Mouse (Mus musculus) heart, postnatal 0 days (tissue): ENCODE data around the gene Plxdc1. TPM values are rescaled to one million over a fixed set of nuclear protein-coding genes. Genes with fewer than 3 reads are reported as not detected.

Experiments used
- ATAC-seq: fragments of 200-750 bp; cut with Nextera tagmentation; 2 replicates; pipeline ENCODE4 v1.8.0; 2017; ENCODE audit warnings: low read depth, moderate number of reproducible peaks, moderate library complexity; ENCODE audit not compliant: insufficient read depth
- DNase-seq: peaks from one replicate; pipeline ENCODE4 v3.0.0-alpha.2; 2016; ENCODE audit warnings: low spot score
- H3K27ac ChIP-seq: fragments of 300-500 bp; sonication (generic); 2 replicates; pipeline ENCODE4 v1.5.1; 2014; ENCODE audit warnings: low read depth, mild to moderate bottlenecking
- H3K27me3 ChIP-seq: fragments of 300-500 bp; sonication (generic); 2 replicates; pipeline ENCODE4 v1.6.1; 2014; ENCODE audit warnings: low read length, mixed read lengths; ENCODE audit not compliant: control insufficient read depth, insufficient read depth
- H3K36me3 ChIP-seq: fragments of 300-500 bp; sonication (generic); replicated peaks from 2 replicates; pipeline ENCODE4 v1.6.1; 2014; ENCODE audit warnings: low read length, mixed read lengths; ENCODE audit not compliant: control insufficient read depth, insufficient read depth
- H3K4me1 ChIP-seq: fragments of 300-500 bp; sonication (generic); 2 replicates; pipeline ENCODE4 v1.6.1; 2014; ENCODE audit warnings: antibody characterized with exemption; ENCODE audit not compliant: control insufficient read depth, insufficient read depth
- H3K4me2 ChIP-seq: fragments of 300-500 bp; sonication (generic); 2 replicates; pipeline ENCODE4 v1.6.1; 2014; ENCODE audit warnings: low read depth, mild to moderate bottlenecking, low read length, moderate library complexity
- H3K4me3 ChIP-seq: fragments of 300-500 bp; sonication (generic); 2 replicates; pipeline ENCODE4 v1.5.1; 2014; ENCODE audit warnings: low read depth, low read length
- H3K9ac ChIP-seq: fragments of 300-500 bp; sonication (generic); replicated peaks from 2 replicates; pipeline ENCODE4 v1.6.1; 2014; ENCODE audit warnings: low read depth, low read length, mixed read lengths
- H3K9me3 ChIP-seq: fragments of 300-500 bp; sonication (generic); replicated peaks from 2 replicates; pipeline ENCODE4 v1.6.1; 2016; ENCODE audit warnings: low read length; ENCODE audit not compliant: control insufficient read depth
- CTCF ChIP-seq: IDR thresholded peaks from 2 replicates; pipeline ENCODE4 v1.5.1; 2016; ENCODE audit warnings: antibody characterized with exemption, control low read depth, low read depth
- EP300 ChIP-seq: IDR thresholded peaks from 2 replicates; pipeline ENCODE4 v1.6.1; 2016; ENCODE audit warnings: antibody characterized with exemption, low read depth
- WGBS: fragments of 180-500 bp; shearing (Covaris S2); extraction: QIAGEN DNeasy Blood & Tissue Kit; methylation state at CpG from one replicate; pipeline ENCODE4 v1.1.7; 2014; 5-methylcytosine and 5-hydroxymethylcytosine counted together
- polyA plus RNA-seq: library from polyadenylated mRNA; unstranded; fragments of >200 nt; fragmentation: Nextera tagmentation; extraction: Ambion mirVana; gene quantifications from 2 replicates; pipeline ENCODE4 v1.2.1, GENCODE M21; 2015
- total RNA-seq: library from RNA; depleted of rRNA; stranded (reverse); fragments of >200 nt; gene quantifications from 2 replicates; pipeline ENCODE4 v1.2.3, GENCODE M21; 2014; ENCODE audit warnings: low replicate concordance

The Plxdc1 gene
- total and polyA plus RNA-seq, 2 experiments from 2014 or later, result 2.1 to 2.6 TPM

DNA sequence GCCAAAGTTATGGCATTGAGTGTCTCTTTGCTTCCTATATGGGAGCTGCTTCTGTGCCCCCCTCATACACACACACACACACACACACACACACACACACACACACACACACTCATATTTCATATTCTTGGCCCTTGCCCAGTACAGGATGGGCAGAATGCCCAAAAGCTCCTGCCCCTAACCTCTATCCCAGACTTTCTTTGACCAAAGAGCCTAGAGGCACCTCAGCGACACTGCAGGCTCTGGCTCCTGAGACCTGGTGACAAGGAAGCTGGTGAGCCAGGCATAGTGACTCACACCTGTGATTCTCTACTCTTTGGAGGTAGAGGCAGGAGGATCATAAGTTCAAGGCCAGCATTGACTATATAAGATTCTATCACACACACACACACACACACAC is 34.5 kb upstream of the Plxdc1 start:
- DNase-seq, result no peak
- 50% methylated on average over 1 of the region's 1 CpGs for WGBS
- H3K27me3 ChIP-seq, result no peaks in the 10 kb centered on the region
- H3K27ac ChIP-seq, result no peak overlapping the region
- H3K4me1 ChIP-seq, result peaks cover 14% of the 10 kb centered on the region
- no peak overlapping the region for H3K4me2 ChIP-seq
- H3K4me3 ChIP-seq, result no peak overlapping the region
- 0 out of 2 replicates have a peak, but pooled peaks cover 4% of the 10 kb centered on the region for H3K36me3 ChIP-seq
- H3K9me3 ChIP-seq, result no peaks in the 10 kb centered on the region
- TF ChIP-seq CTCF (peak; percentile 11; the same call in 1 of the 2 replicates), EP300 (no peak)
- no peak overlapping the region for H3K9ac ChIP-seq
- no peak for ATAC-seq

DNA sequence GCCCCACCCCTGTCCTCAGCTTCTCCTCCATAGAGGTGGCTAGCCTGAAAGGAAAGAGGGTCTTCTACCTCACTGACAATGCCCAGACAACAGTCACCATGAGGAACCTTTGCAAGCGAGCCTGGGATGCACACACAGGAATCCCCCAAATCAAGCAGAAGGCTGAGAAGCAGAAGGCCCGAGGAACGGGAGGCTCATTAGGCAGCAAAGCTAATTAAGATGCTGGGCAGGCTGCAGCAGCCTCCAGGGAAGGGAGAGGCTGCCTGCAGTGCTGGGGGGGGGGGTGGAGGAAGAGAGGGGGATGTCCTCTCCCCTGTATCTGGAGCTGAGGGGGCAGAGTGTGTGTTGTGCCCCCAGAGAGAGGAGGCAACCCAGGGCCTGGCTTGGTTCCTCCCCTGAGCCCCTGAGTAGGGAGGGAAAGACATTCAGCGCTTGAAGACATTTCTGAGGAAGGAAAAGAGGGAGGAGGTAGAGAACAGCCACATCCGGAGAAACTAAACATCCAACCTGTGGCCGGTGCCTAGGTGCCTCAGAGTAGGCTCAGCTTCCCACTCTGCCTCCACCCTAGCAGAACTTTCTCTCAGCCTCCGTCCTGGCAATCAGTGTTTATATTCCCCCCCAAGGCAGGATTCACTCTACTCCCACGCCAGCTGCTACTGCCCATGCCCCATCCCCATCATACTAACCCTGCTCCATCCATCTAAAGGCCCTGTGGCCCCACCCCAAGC is 33.8 kb upstream of the Plxdc1 start:
- WGBS, result 58% methylated on average over 8 of the region's 8 CpGs
- no peak overlapping the region for H3K9ac ChIP-seq

DNA sequence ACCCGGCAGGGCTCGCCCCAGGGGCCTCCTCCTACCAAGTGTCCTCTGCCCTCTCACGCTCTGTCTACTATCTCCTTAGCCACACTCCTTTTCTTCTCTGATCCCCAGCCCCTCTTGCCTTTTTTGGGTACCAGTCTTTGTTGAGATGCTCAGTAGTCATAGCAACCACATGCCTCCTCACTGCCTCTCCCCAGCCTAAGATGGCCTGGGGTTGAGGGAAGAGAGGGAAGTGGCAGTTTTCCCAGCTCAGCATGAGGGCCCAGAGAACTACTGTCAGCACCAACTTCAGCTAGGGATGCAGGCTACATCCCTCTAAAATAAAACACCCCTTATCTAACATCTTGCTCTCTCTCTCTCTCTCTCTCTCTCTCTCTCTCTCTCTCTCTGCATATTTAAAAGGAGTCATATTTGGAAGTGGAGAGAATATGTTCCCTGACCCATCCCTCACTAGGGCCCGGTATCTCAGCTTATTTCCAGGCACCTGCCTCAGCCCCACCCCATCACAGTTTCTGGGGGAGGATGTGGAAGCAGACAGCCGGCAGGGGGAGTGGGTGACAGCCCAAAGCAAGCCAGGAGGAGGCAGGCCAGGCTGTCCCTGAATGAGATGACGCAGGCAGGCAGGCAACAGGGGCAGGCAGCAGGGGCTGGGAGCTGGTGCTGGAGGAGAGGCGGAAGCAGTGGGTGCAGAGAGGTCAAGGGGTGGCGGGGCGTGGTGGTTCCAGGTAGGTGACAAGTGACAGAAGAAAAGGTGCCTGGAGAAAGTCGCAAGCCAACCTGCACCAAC is 32.8 kb upstream of the Plxdc1 start:
- 0 out of 2 replicates have a peak, but pooled peaks cover 7% of the 10 kb centered on the region for H3K36me3 ChIP-seq
- H3K27ac ChIP-seq, result no peak overlapping the region
- DNase-seq (no peak), ATAC-seq (no peak)
- 45% methylated on average over 10 of the region's 10 CpGs for WGBS
- TF ChIP-seq CTCF, result peak; percentile 46
- TF ChIP-seq EP300, result no peak
- H3K4me3 ChIP-seq, result no peak overlapping the region
- H3K9me3 ChIP-seq, result no peaks in the 10 kb centered on the region
- no peak overlapping the region for H3K9ac ChIP-seq
- peaks cover 13% of the 10 kb centered on the region for H3K4me1 ChIP-seq
- H3K4me2 ChIP-seq, result no peak overlapping the region
- no peaks in the 10 kb centered on the region for H3K27me3 ChIP-seq

More for the DNA sequence above, 33.8 kb upstream of the Plxdc1 start:
- no peak for ATAC-seq
- no peak overlapping the region for H3K4me2 ChIP-seq
- DNase-seq, result no peak
- H3K4me3 ChIP-seq, result no peak overlapping the region
- no peaks in the 10 kb centered on the region for H3K27me3 ChIP-seq
- H3K27ac ChIP-seq, result no peak overlapping the region
- TF ChIP-seq EP300 (no peak), CTCF (no peak)
- no peaks in the 10 kb centered on the region for H3K9me3 ChIP-seq
- H3K4me1 ChIP-seq, result peaks cover 13% of the 10 kb centered on the region
- H3K36me3 ChIP-seq, result 0 out of 2 replicates have a peak, but pooled peaks cover 4% of the 10 kb centered on the region

DNA sequence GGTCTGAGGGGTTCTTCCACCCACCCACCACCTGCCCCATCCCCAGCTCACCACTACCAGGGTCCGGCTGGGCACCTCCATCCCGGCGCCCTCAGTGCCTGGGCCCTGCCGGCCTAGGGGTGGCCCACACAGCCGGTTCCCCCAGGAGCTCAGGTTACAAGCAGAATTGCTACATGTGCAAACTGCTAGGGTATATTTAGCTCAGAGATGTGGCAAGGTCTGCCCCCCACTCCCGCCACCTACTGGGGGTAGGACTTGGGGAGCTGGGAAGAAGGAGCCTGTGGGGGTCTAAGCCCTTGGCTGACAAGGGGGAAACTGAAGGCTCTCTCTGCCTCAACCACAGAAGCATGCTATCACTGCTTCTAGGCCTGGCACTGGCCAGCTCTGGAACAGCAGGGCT is 32.0 kb upstream of the Plxdc1 start:
- TF ChIP-seq CTCF, result no peak
- TF ChIP-seq EP300, result no peak
- Histone ChIP-seq H3K27me3 (no peaks in the 10 kb centered on the region), H3K9me3 (no peaks in the 10 kb centered on the region), H3K36me3 (0 out of 2 replicates have a peak, but pooled peaks cover 8% of the 10 kb centered on the region), H3K4me1 (peaks cover 13% of the 10 kb centered on the region), H3K4me2 (no peak overlapping the region), H3K4me3 (no peak overlapping the region), H3K27ac (no peak overlapping the region), H3K9ac (no peak overlapping the region)
- 68% methylated on average over 6 of the region's 6 CpGs for WGBS
- ATAC-seq (no peak), DNase-seq (no peak)

DNA sequence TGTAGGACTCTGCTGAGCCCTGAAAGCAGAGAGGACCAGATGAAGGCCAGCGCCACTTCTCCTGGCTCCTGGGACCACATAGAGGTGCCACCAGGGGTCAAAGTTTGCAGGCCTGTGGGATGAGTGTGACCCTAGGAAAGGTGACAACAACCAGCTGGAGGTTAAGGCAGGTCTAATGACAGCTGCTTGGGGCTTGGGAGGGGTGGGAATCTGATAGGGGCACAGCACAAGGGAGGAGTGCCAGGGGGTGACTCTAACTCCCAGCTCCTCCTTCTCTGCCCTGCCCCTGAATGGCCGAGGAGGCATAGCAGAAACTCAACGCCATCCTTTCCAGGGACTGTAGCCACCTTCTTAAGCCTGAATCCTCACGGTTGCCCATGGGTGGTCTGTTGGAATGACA is 30.6 kb upstream of the Plxdc1 start:
- no peak for TF ChIP-seq CTCF
- TF ChIP-seq EP300, result no peak

More for the DNA sequence above, 30.6 kb upstream of the Plxdc1 start:
- no peak overlapping the region for H3K4me3 ChIP-seq
- no peak for ATAC-seq
- H3K27me3 ChIP-seq, result no peaks in the 10 kb centered on the region
- no peaks in the 10 kb centered on the region for H3K9me3 ChIP-seq
- H3K27ac ChIP-seq, result no peak overlapping the region
- H3K9ac ChIP-seq, result no peak overlapping the region
- no peak overlapping the region for H3K4me2 ChIP-seq
- H3K4me1 ChIP-seq, result peaks cover 9% of the 10 kb centered on the region
- 75% methylated on average over 4 of the region's 4 CpGs for WGBS
- 0 out of 2 replicates have a peak, but pooled peaks cover 8% of the 10 kb centered on the region for H3K36me3 ChIP-seq
- DNase-seq, result no peak
